Mouse (Mus musculus) embryonic fibroblast, embryonic 13.5 days (primary cell): ENCODE measurements around the gene Clybl.

ENCODE experiments used
- CTCF ChIP-seq: IDR thresholded peaks from 2 replicates; pipeline ENCODE4 v1.5.1; 2011; ENCODE audit warnings: mild to moderate bottlenecking, control low read depth, low read length, moderate library complexity, borderline replicate concordance; ENCODE audit not compliant: insufficient read depth
- POLR2A ChIP-seq: IDR thresholded peaks from 2 replicates; pipeline ENCODE4 v1.6.1; 2011; ENCODE audit warnings: low read depth, mild to moderate bottlenecking, control low read depth, low read length, moderate library complexity

- TF ChIP-seq POLR2A (no peak), CTCF (no peak)
These were observed 48.5 kb downstream of the Clybl start for GRCm38 (mm10) chr14:122229988-122230387.
